Mouse (Mus musculus): ENCODE measurements around the gene Ppm1m.

Ppm1m gene

DNA sequence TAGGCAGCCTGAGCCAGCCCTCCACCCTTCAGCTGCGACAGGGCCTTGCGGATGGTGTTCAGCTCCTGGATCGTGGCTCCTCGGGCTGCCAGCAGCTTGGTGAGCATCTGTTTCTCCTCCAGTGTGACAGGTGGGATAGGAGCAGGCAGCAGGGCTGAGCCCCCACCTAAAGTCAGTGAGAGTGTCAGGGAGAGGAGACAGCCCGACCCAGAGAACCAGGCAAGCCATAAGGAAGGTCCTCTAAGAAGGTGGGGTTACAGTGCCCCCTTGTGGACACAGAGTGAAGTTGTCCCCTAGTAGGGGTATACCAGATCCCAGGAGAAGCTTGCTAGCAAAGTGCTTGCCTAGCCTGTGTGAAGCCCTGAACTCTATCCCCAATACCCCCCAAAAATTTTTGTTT is 43.1 kb downstream of the Ppm1m start:
- peak; percentile 59 for DNase-seq

DNA sequence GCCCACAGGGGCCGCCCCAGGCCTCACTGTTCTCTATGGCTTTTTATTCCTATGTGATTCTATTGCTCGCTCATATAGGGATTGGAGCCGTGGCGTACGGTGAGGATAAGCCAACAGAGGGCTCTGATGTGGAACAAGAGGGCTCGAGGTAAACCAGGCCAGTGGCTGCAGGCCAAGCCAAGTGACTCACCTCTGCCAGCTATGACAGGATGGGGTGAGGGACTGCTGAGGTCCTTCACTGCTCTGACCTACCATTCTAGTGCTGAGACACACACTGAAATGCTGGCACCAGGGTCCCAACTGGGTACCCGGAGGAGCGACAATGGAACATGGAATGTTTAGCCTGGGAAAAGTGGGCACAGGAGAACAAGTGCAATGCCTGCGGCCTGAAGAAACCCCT is 45.4 kb downstream of the Ppm1m start:
- no peak for DNase-seq

GRCm38 (mm10) chr9:106149399-106149754 is 50.2 kb downstream of the Ppm1m start:
- no peak for DNase-seq

DNA sequence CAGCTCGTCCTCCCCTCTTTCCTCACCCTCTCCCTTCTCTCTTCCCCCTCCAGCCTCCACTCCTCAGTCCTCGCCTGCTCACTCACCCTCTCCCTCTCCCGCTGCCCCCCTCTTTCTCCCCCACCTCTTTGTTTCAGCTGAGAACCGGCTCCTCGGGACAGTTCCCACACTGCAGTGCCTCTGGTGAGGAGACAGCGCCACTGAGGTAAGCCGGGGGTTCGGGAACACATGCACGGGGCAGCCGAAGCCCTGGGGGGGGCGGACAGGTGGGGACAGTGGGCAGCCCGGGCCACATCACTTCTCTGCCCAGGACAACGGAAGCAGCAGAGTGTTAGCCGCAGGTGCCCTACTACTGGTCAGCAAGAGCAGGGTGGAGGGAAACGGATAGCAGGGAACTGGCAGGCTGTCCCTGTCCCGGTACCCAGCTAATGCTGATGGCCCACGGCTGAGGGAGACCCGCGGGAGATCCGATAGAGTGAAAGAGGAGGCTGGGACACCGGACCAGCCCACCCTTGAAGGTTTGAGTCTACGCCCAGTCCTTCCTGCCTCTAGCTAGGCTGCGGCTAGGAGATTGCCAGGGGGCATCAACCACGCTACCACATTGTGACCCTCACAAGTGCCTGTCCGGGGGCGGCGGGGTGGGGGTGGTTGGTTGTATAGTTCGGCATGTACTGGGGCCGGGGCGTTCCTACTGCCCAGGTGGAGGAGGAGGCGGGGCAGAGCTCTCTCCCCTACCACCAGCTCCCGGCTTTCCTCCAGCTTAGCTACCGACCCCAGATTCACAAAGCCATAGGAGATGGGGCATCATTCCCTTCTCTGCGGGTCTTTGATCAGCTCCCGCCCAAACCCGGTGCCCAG is 50.8 kb downstream of the Ppm1m start:
- DNase-seq: no peak

DNA sequence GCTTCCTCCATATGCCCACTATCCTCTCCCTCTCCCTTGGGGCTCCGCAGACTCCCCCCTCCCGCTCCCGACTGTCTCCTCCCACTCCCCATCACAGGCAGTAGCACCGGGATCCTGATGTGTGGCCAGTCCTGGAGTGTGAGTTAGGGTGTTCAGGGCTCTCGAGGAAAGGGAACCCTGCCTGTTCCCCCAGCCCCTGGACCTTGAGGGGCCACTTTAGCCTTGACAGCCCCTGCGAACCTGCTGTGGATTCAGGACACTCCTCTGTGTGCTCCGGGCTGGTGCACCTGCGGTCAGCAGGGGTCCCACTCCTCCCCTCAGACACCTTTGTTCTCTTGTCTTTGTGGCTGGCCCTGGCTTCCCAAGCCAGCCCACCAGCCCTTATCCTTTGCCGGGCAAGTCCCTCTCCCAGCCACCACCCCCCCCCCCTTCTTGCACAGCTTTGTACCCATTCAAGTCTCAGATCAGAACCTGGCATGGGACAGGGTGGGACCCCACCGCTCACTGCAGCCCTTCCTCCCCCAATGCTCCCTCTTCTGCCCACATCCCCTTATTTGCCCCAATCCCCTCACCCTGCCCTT is 51.6 kb downstream of the Ppm1m start:
- DNase-seq: no peak

DNA sequence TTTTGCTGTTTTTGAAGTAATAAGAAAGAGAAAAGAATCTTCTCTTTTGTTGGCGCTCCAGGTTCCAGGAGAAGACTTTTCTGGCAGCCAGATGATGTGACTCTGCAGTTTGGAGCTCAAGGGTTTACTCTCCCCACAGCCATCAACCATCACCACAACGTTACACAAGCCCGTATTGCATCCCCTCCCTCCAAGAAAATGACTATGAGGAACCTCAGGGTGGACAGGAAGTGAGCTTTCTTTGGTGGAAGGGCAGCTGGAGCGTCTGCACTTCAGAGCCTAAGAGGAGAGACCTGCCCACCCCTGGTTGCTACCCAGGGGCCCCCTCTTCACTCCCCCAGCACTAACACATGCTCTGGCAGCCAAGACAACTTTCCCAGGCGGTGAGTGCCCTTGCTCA is 52.3 kb downstream of the Ppm1m start:
- no peak for DNase-seq

GRCm38 (mm10) chr9:106145582-106145981 is 54.0 kb downstream of the Ppm1m start:
- no peak for DNase-seq
